Mouse (Mus musculus): ENCODE data around the gene Lhx5. TPM values are rescaled to one million over a fixed set of nuclear protein-coding genes. Genes with fewer than 3 reads are reported as not detected.

Gene Lhx5
- polyA plus RNA-seq, 1 experiment from 2014 or later: 41.6 TPM

- ATAC-seq (ENCODE audit: low FRiP score) (no peak), DNase-seq (ENCODE audit: low spot score) (no peak)
- no peaks in the 10 kb centered on the region for H3K36me3 ChIP-seq (ENCODE audit: control insufficient read depth, insufficient read depth, low read length)
- H3K4me1 ChIP-seq (replicated peaks; ENCODE audit: control insufficient read depth, insufficient read depth, low read length): no peaks in the 10 kb centered on the region
- H3K9me3 ChIP-seq (ENCODE audit: control insufficient read depth, low read length): no peaks in the 10 kb centered on the region
- H3K27ac ChIP-seq (ENCODE audit: low read depth, low read length): no peak overlapping the region
- H3K9ac ChIP-seq (ENCODE audit: low read depth, low read length): no peak overlapping the region
- H3K4me3 ChIP-seq (ENCODE audit: low read depth, low read length): no peak overlapping the region
- WGBS: 87% methylated on average over 5 of the region's 5 CpGs
- no peaks in the 10 kb centered on the region for H3K27me3 ChIP-seq (ENCODE audit: control insufficient read depth, insufficient read depth, low read length)
- H3K4me2 ChIP-seq (replicated peaks; ENCODE audit: low read depth, low read length): no peak overlapping the region
Measured at GRCm38 (mm10) chr5:120477993-120478392, 46.5 kb downstream of the Lhx5 start.

GRCm38 (mm10) chr5:120479538-120479937 is 48.0 kb downstream of the Lhx5 start:
- ATAC-seq (ENCODE audit: low FRiP score): no peak
- Histone ChIP-seq H3K27ac (ENCODE audit: low read depth, low read length) (no peak overlapping the region), H3K36me3 (ENCODE audit: control insufficient read depth, insufficient read depth, low read length) (no peaks in the 10 kb centered on the region), H3K4me2 (replicated peaks; ENCODE audit: low read depth, low read length) (no peak overlapping the region), H3K9ac (ENCODE audit: low read depth, low read length) (no peak overlapping the region), H3K4me3 (ENCODE audit: low read depth, low read length) (no peak overlapping the region), H3K27me3 (ENCODE audit: control insufficient read depth, insufficient read depth, low read length) (no peaks in the 10 kb centered on the region), H3K4me1 (replicated peaks; ENCODE audit: control insufficient read depth, insufficient read depth, low read length) (no peaks in the 10 kb centered on the region), H3K9me3 (ENCODE audit: control insufficient read depth, low read length) (no peaks in the 10 kb centered on the region)
- DNase-seq (ENCODE audit: low spot score): no peak
- 70% methylated on average over 4 of the region's 4 CpGs for WGBS

DNA sequence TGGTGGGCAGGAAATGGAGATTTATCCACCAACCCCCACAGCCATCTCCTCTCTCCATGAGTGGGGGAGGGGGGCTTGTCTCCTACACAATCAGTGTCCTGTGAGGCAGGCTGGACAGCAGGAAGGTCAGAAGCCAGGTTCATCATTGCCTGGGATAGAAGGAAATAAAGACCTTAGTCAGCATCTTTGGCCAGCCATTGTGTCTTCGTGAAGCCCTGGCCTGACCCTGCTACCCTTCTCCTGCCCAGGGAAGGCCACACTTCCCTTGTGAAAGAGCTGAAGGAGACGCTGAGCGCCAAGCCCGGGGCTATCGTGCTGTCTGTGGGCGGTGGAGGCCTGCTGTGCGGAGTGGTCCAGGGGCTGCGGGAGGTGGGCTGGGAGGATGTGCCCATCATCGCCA is 49.7 kb downstream of the Lhx5 start:
- Histone ChIP-seq H3K27me3 (ENCODE audit: control insufficient read depth, insufficient read depth, low read length) (no peaks in the 10 kb centered on the region), H3K36me3 (ENCODE audit: control insufficient read depth, insufficient read depth, low read length) (no peaks in the 10 kb centered on the region), H3K4me1 (replicated peaks; ENCODE audit: control insufficient read depth, insufficient read depth, low read length) (no peaks in the 10 kb centered on the region), H3K27ac (ENCODE audit: low read depth, low read length) (no peak overlapping the region), H3K4me2 (replicated peaks; ENCODE audit: low read depth, low read length) (no peak overlapping the region), H3K4me3 (ENCODE audit: low read depth, low read length) (no peak overlapping the region), H3K9me3 (ENCODE audit: control insufficient read depth, low read length) (no peaks in the 10 kb centered on the region), H3K9ac (ENCODE audit: low read depth, low read length) (no peak overlapping the region)
- 59% methylated on average over 9 of the region's 9 CpGs for WGBS
- no peak for DNase-seq (ENCODE audit: low spot score)
- no peak for ATAC-seq (ENCODE audit: low FRiP score)

GRCm38 (mm10) chr5:120483399-120483798 is 51.9 kb downstream of the Lhx5 start:
- no peaks in the 10 kb centered on the region for H3K27me3 ChIP-seq (ENCODE audit: control insufficient read depth, insufficient read depth, low read length)
- no peaks in the 10 kb centered on the region for H3K4me1 ChIP-seq (replicated peaks; ENCODE audit: control insufficient read depth, insufficient read depth, low read length)
- H3K4me3 ChIP-seq (ENCODE audit: low read depth, low read length): no peak overlapping the region
- ATAC-seq (ENCODE audit: low FRiP score) (no peak), DNase-seq (ENCODE audit: low spot score) (no peak)
- no peak overlapping the region for H3K27ac ChIP-seq (ENCODE audit: low read depth, low read length)
- no peaks in the 10 kb centered on the region for H3K9me3 ChIP-seq (ENCODE audit: control insufficient read depth, low read length)
- no peak overlapping the region for H3K4me2 ChIP-seq (replicated peaks; ENCODE audit: low read depth, low read length)
- no peak overlapping the region for H3K9ac ChIP-seq (ENCODE audit: low read depth, low read length)
- 0 out of 2 replicates have a peak, but pooled peaks cover 4% of the 10 kb centered on the region for H3K36me3 ChIP-seq (ENCODE audit: control insufficient read depth, insufficient read depth, low read length)
- 86% methylated on average over 13 of the region's 19 CpGs for WGBS

- H3K4me1 ChIP-seq (replicated peaks; ENCODE audit: control insufficient read depth, insufficient read depth, low read length): no peaks in the 10 kb centered on the region
- H3K9ac ChIP-seq (ENCODE audit: low read depth, low read length): no peak overlapping the region
- WGBS: 89% methylated on average over 8 of the region's 8 CpGs
- H3K27ac ChIP-seq (ENCODE audit: low read depth, low read length): no peak overlapping the region
- H3K36me3 ChIP-seq (ENCODE audit: control insufficient read depth, insufficient read depth, low read length): 0 out of 2 replicates have a peak, but pooled peaks cover 4% of the 10 kb centered on the region
- ATAC-seq (ENCODE audit: low FRiP score) (no peak), DNase-seq (ENCODE audit: low spot score) (no peak)
- H3K4me2 ChIP-seq (replicated peaks; ENCODE audit: low read depth, low read length): no peak overlapping the region
- no peaks in the 10 kb centered on the region for H3K9me3 ChIP-seq (ENCODE audit: control insufficient read depth, low read length)
- H3K4me3 ChIP-seq (ENCODE audit: low read depth, low read length): no peak overlapping the region
- no peaks in the 10 kb centered on the region for H3K27me3 ChIP-seq (ENCODE audit: control insufficient read depth, insufficient read depth, low read length)
Measured at GRCm38 (mm10) chr5:120487844-120488243, 56.3 kb downstream of the Lhx5 start.

- 92% methylated on average over 8 of the region's 8 CpGs for WGBS
- no peak for DNase-seq (ENCODE audit: low spot score)
- H3K27ac ChIP-seq (ENCODE audit: low read depth, low read length): no peak overlapping the region
Measured at GRCm38 (mm10) chr5:120490679-120491192, 59.2 kb downstream of the Lhx5 start.

More at GRCm38 (mm10) chr5:120490679-120491192, 59.2 kb downstream of the Lhx5 start:
- no peak overlapping the region for H3K4me3 ChIP-seq (ENCODE audit: low read depth, low read length)
- H3K9ac ChIP-seq (ENCODE audit: low read depth, low read length): no peak overlapping the region
- no peak for ATAC-seq (ENCODE audit: low FRiP score)
- 0 out of 2 replicates have a peak, but pooled peaks cover 4% of the 10 kb centered on the region for H3K36me3 ChIP-seq (ENCODE audit: control insufficient read depth, insufficient read depth, low read length)
- H3K27me3 ChIP-seq (ENCODE audit: control insufficient read depth, insufficient read depth, low read length): no peaks in the 10 kb centered on the region
- no peaks in the 10 kb centered on the region for H3K9me3 ChIP-seq (ENCODE audit: control insufficient read depth, low read length)
- H3K4me2 ChIP-seq (replicated peaks; ENCODE audit: low read depth, low read length): no peak overlapping the region
- H3K4me1 ChIP-seq (replicated peaks; ENCODE audit: control insufficient read depth, insufficient read depth, low read length): no peaks in the 10 kb centered on the region

Other genes with a start within 250 kb of the Lhx5 start
- gene Sdsl, start 41.1 kb downstream of the Lhx5 start, polyA plus RNA-seq (2014; fragmentation: Nextera tagmentation; extraction: Ambion mirVana): 5.8 and 6.7 TPM in 2 replicates
- not detected in 2 replicates for gene Sds, start 44.8 kb downstream of the Lhx5 start, polyA plus RNA-seq (2014; fragmentation: Nextera tagmentation; extraction: Ambion mirVana)
- 20.5 and 22.1 TPM in 2 replicates for gene Plbd2, start 71.9 kb downstream of the Lhx5 start, polyA plus RNA-seq (2014; fragmentation: Nextera tagmentation; extraction: Ambion mirVana)
- gene Slc8b1, start 79.5 kb downstream of the Lhx5 start, polyA plus RNA-seq (2014; fragmentation: Nextera tagmentation; extraction: Ambion mirVana): 1.5 and 2.1 TPM in 2 replicates
- gene Tpcn1, start 157.0 kb downstream of the Lhx5 start, polyA plus RNA-seq (2014; fragmentation: Nextera tagmentation; extraction: Ambion mirVana): 12.5 and 15.6 TPM in 2 replicates
- gene Iqcd, start 157.3 kb downstream of the Lhx5 start, polyA plus RNA-seq (2014; fragmentation: Nextera tagmentation; extraction: Ambion mirVana): 1.1 and 1.4 TPM in 2 replicates
- gene Rita1, start 180.9 kb downstream of the Lhx5 start, polyA plus RNA-seq (2014; fragmentation: Nextera tagmentation; extraction: Ambion mirVana): 9.3 and 10.5 TPM in 2 replicates
- 25.9 and 32.4 TPM in 2 replicates for gene Ddx54, start 181.0 kb downstream of the Lhx5 start, polyA plus RNA-seq (2014; fragmentation: Nextera tagmentation; extraction: Ambion mirVana)
- 0.54 and 0.82 TPM in 2 replicates for gene Cfap73, start 202.5 kb downstream of the Lhx5 start, polyA plus RNA-seq (2014; fragmentation: Nextera tagmentation; extraction: Ambion mirVana)
- gene Rasal1, start 217.1 kb downstream of the Lhx5 start, polyA plus RNA-seq (2014; fragmentation: Nextera tagmentation; extraction: Ambion mirVana): not detected in 2 replicates

Measured in hindbrain, embryonic 11.5 days (tissue).